Mouse (Mus musculus): ENCODE measurements around the gene Ttc29. TPM values are rescaled to one million over a fixed set of nuclear protein-coding genes. Genes with fewer than 3 reads are reported as not detected.

Gene Ttc29
- 0.43 TPM in 1 of 2 replicates, not detected in the other for polyA plus RNA-seq (2014; fragmentation: Nextera tagmentation; extraction: Ambion mirVana)

- ATAC-seq (replicated peaks; ENCODE audit: low FRiP score) = peak; percentile 100
- peak within 1 kb of the TSS; percentile 31; the same call in 1 of the 2 replicates for H3K4me2 ChIP-seq (ENCODE audit: low read depth, low read length, severe bottlenecking)
- WGBS = under 1% methylated on average over 11 of the region's 11 CpGs
- H3K4me1 ChIP-seq (replicated peaks; ENCODE audit: control insufficient read depth, insufficient read depth, low read length) = 0 out of 2 replicates have a peak, but pooled peaks cover 2% of the 10 kb centered on the region
- no peak within 1 kb of the TSS for H3K9ac ChIP-seq (ENCODE audit: low read length)
- no peak within 1 kb of the TSS for H3K27ac ChIP-seq (ENCODE audit: low read depth, low read length)
- no peaks in the 10 kb centered on the region for H3K27me3 ChIP-seq (ENCODE audit: control insufficient read depth, insufficient read depth, low read length)
- peak; percentile 90 for DNase-seq (ENCODE audit: low spot score)
- H3K36me3 ChIP-seq (ENCODE audit: control insufficient read depth, insufficient read depth, low read length) = no peaks in the 10 kb centered on the region
- H3K9me3 ChIP-seq (ENCODE audit: control insufficient read depth, low read length) = no peaks in the 10 kb centered on the region
- no peak within 1 kb of the TSS for H3K4me3 ChIP-seq (ENCODE audit: low read depth, low read length)
Observed at GRCm38 (mm10) chr8:78213074-78213473, at the start of gene Ttc29. Ttc29 (plus strand) TSS chr8:78213297.

- Histone ChIP-seq H3K4me1 (replicated peaks; ENCODE audit: control insufficient read depth, insufficient read depth, low read length) (no peaks in the 10 kb centered on the region), H3K36me3 (ENCODE audit: control insufficient read depth, insufficient read depth, low read length) (no peaks in the 10 kb centered on the region), H3K4me3 (ENCODE audit: low read depth, low read length) (no peak overlapping the region), H3K9me3 (ENCODE audit: control insufficient read depth, low read length) (no peaks in the 10 kb centered on the region; the same call in 1 of the 2 replicates), H3K27ac (ENCODE audit: low read depth, low read length) (no peak overlapping the region), H3K27me3 (ENCODE audit: control insufficient read depth, insufficient read depth, low read length) (no peaks in the 10 kb centered on the region), H3K9ac (ENCODE audit: low read length) (no peak overlapping the region), H3K4me2 (ENCODE audit: low read depth, low read length, severe bottlenecking) (no peak overlapping the region)
- WGBS = 77% methylated on average over 1 of the region's 1 CpGs
- ATAC-seq (replicated peaks; ENCODE audit: low FRiP score) (no peak), DNase-seq (ENCODE audit: low spot score) (no peak)
Observed at GRCm38 (mm10) chr8:78171351-78171750, 41.7 kb upstream of the Ttc29 start.

DNA sequence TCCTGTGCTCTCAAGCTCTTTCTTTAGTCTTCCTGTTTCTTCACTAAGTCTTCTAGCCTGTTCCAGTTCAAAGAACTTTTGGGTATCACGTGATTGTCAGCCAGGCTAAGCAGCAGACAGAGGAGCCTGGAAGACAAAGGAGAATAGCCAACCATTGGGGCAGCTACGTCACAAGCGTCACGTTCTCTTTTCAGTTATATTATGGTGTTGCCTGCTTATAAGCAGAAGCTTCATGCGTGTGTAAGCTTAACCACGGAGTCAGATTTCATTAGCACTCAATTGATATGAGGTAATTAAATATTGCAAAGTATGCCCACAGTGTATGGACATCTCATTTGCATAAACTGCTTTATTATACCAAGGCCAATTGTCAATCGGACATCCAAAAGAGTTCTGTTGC lies 30.4 kb upstream of the Ttc29 start:
- ATAC-seq (replicated peaks; ENCODE audit: low FRiP score) (no peak), DNase-seq (ENCODE audit: low spot score) (no peak)
- H3K9me3 ChIP-seq (ENCODE audit: control insufficient read depth, low read length) = no peaks in the 10 kb centered on the region
- H3K27me3 ChIP-seq (ENCODE audit: control insufficient read depth, insufficient read depth, low read length) = no peaks in the 10 kb centered on the region
- no peaks in the 10 kb centered on the region for H3K4me1 ChIP-seq (replicated peaks; ENCODE audit: control insufficient read depth, insufficient read depth, low read length)
- H3K9ac ChIP-seq (ENCODE audit: low read length) = no peak overlapping the region
- 74% methylated on average over 7 of the region's 7 CpGs for WGBS
- H3K4me2 ChIP-seq (ENCODE audit: low read depth, low read length, severe bottlenecking) = no peak overlapping the region
- H3K27ac ChIP-seq (ENCODE audit: low read depth, low read length) = no peak overlapping the region
- H3K4me3 ChIP-seq (ENCODE audit: low read depth, low read length) = no peak overlapping the region
- H3K36me3 ChIP-seq (ENCODE audit: control insufficient read depth, insufficient read depth, low read length) = no peaks in the 10 kb centered on the region

- ATAC-seq (replicated peaks; ENCODE audit: low FRiP score) = no peak
- H3K4me3 ChIP-seq (ENCODE audit: low read depth, low read length) = no peak overlapping the region
Observed at GRCm38 (mm10) chr8:78183414-78183813, 29.7 kb upstream of the Ttc29 start.

GRCm38 (mm10) chr8:78187087-78187486 lies 26.0 kb upstream of the Ttc29 start:
- no peaks in the 10 kb centered on the region for H3K27me3 ChIP-seq (ENCODE audit: control insufficient read depth, insufficient read depth, low read length)
- no peak for DNase-seq (ENCODE audit: low spot score)
- no peaks in the 10 kb centered on the region for H3K36me3 ChIP-seq (ENCODE audit: control insufficient read depth, insufficient read depth, low read length)
- 0 out of 2 replicates have a peak, but pooled peaks cover 2% of the 10 kb centered on the region for H3K4me1 ChIP-seq (replicated peaks; ENCODE audit: control insufficient read depth, insufficient read depth, low read length)
- H3K27ac ChIP-seq (ENCODE audit: low read depth, low read length) = no peak overlapping the region
- no peak for ATAC-seq (replicated peaks; ENCODE audit: low FRiP score)
- H3K9me3 ChIP-seq (ENCODE audit: control insufficient read depth, low read length) = no peaks in the 10 kb centered on the region
- no peak overlapping the region for H3K9ac ChIP-seq (ENCODE audit: low read length)
- no peak overlapping the region for H3K4me2 ChIP-seq (ENCODE audit: low read depth, low read length, severe bottlenecking)
- no peak overlapping the region for H3K4me3 ChIP-seq (ENCODE audit: low read depth, low read length)

More at GRCm38 (mm10) chr8:78183414-78183813, 29.7 kb upstream of the Ttc29 start:
- H3K27me3 ChIP-seq (ENCODE audit: control insufficient read depth, insufficient read depth, low read length) = no peaks in the 10 kb centered on the region
- no peak overlapping the region for H3K27ac ChIP-seq (ENCODE audit: low read depth, low read length)
- no peak overlapping the region for H3K9ac ChIP-seq (ENCODE audit: low read length)
- no peak for DNase-seq (ENCODE audit: low spot score)
- H3K4me2 ChIP-seq (ENCODE audit: low read depth, low read length, severe bottlenecking) = no peak overlapping the region
- no peaks in the 10 kb centered on the region for H3K9me3 ChIP-seq (ENCODE audit: control insufficient read depth, low read length)
- no peaks in the 10 kb centered on the region for H3K4me1 ChIP-seq (replicated peaks; ENCODE audit: control insufficient read depth, insufficient read depth, low read length)
- no peaks in the 10 kb centered on the region for H3K36me3 ChIP-seq (ENCODE audit: control insufficient read depth, insufficient read depth, low read length)
- 92% methylated on average over 6 of the region's 6 CpGs for WGBS

GRCm38 (mm10) chr8:78204229-78204628 lies 8.9 kb upstream of the Ttc29 start:
- no peaks in the 10 kb centered on the region for H3K9me3 ChIP-seq (ENCODE audit: control insufficient read depth, low read length)
- no peak overlapping the region for H3K4me2 ChIP-seq (ENCODE audit: low read depth, low read length, severe bottlenecking)
- ATAC-seq (replicated peaks; ENCODE audit: low FRiP score) (no peak), DNase-seq (ENCODE audit: low spot score) (no peak)
- no peak overlapping the region for H3K9ac ChIP-seq (ENCODE audit: low read length)
- no peaks in the 10 kb centered on the region for H3K36me3 ChIP-seq (ENCODE audit: control insufficient read depth, insufficient read depth, low read length)
- no peak overlapping the region for H3K4me3 ChIP-seq (ENCODE audit: low read depth, low read length)
- H3K4me1 ChIP-seq (replicated peaks; ENCODE audit: control insufficient read depth, insufficient read depth, low read length) = no peaks in the 10 kb centered on the region
- no peak overlapping the region for H3K27ac ChIP-seq (ENCODE audit: low read depth, low read length)
- WGBS = 29% methylated on average over 5 of the region's 5 CpGs
- no peaks in the 10 kb centered on the region for H3K27me3 ChIP-seq (ENCODE audit: control insufficient read depth, insufficient read depth, low read length)

DNA sequence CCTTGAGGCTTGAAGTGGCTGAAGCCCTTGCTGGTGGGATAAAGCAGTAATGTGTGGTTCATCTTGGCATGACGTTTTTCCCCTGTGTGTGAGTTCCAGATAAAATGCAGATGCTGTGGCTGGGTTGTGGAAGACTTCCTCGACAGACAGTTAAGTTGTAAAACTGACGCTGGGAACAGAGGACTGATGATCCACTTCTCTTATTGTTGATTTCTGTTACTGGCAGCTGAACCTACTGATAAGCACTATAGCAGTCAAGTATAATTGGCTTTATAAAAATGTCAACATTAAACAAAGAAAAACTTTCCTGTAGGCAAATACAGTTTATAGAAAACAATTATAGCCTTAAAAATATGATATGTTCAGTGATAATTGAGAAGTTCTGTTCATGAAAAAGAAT lies 2.7 kb upstream of the Ttc29 start:
- DNase-seq (ENCODE audit: low spot score) (no peak), ATAC-seq (replicated peaks; ENCODE audit: low FRiP score) (no peak)
- no peaks in the 10 kb centered on the region for H3K36me3 ChIP-seq (ENCODE audit: control insufficient read depth, insufficient read depth, low read length)
- no peak overlapping the region for H3K4me3 ChIP-seq (ENCODE audit: low read depth, low read length)
- H3K9me3 ChIP-seq (ENCODE audit: control insufficient read depth, low read length) = no peaks in the 10 kb centered on the region
- 0 out of 2 replicates have a peak, but pooled peaks cover 2% of the 10 kb centered on the region for H3K4me1 ChIP-seq (replicated peaks; ENCODE audit: control insufficient read depth, insufficient read depth, low read length)
- WGBS = 82% methylated on average over 3 of the region's 3 CpGs
- H3K27ac ChIP-seq (ENCODE audit: low read depth, low read length) = no peak overlapping the region
- no peak overlapping the region for H3K4me2 ChIP-seq (ENCODE audit: low read depth, low read length, severe bottlenecking)
- no peaks in the 10 kb centered on the region for H3K27me3 ChIP-seq (ENCODE audit: control insufficient read depth, insufficient read depth, low read length)
- no peak overlapping the region for H3K9ac ChIP-seq (ENCODE audit: low read length)

DNA sequence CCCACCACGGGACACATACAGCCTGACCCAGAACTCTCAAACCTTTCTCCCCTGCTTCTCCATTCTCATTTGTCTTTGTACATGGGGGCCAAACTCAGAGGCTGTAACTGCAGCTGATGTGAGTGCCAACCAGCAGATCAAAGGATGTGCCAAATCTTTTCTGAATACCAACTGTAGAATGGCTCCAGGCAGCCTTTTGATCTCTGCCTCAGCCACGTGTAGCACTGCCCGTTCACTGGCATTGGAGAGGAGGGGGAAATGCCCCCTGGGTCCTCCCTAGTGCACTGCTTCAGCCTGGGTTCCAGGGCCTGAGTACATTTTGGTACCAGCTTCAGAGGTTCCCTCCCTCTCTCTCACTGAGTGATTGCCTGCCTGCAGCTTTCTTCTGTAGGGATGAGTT lies 1.5 kb downstream of the Ttc29 start:
- H3K27me3 ChIP-seq (ENCODE audit: control insufficient read depth, insufficient read depth, low read length) = no peaks in the 10 kb centered on the region
- H3K9me3 ChIP-seq (ENCODE audit: control insufficient read depth, low read length) = no peaks in the 10 kb centered on the region
- DNase-seq (ENCODE audit: low spot score) (no peak), ATAC-seq (replicated peaks; ENCODE audit: low FRiP score) (no peak)
- WGBS = 37% methylated on average over 3 of the region's 3 CpGs
- 0 out of 2 replicates have a peak, but pooled peaks cover 2% of the 10 kb centered on the region for H3K4me1 ChIP-seq (replicated peaks; ENCODE audit: control insufficient read depth, insufficient read depth, low read length)
- H3K27ac ChIP-seq (ENCODE audit: low read depth, low read length) = no peak overlapping the region
- no peak overlapping the region for H3K9ac ChIP-seq (ENCODE audit: low read length)
- no peak overlapping the region for H3K4me3 ChIP-seq (ENCODE audit: low read depth, low read length)
- H3K4me2 ChIP-seq (ENCODE audit: low read depth, low read length, severe bottlenecking) = no peak overlapping the region
- no peaks in the 10 kb centered on the region for H3K36me3 ChIP-seq (ENCODE audit: control insufficient read depth, insufficient read depth, low read length)

DNA sequence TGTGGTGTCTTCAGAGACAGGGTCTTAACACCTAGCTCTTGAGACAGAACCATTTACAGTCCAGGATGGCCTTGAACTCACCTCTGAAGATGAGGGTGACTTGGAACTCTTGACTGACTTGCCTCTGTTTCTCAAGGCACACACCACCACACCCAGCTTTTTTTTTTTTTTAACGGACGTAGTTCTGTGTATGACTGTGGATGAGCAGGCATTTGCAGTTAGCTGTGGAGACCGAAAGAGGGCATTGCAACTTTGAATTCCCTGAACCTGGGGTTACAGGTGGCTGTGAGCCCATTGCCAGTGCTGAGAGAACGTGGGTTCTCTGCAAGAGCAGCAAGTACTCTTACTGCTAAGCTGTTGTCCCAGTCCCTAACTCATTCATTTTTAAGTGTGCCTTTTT lies 13.0 kb downstream of the Ttc29 start:
- Histone ChIP-seq H3K27me3 (ENCODE audit: control insufficient read depth, insufficient read depth, low read length) (no peaks in the 10 kb centered on the region), H3K36me3 (ENCODE audit: control insufficient read depth, insufficient read depth, low read length) (no peaks in the 10 kb centered on the region), H3K9me3 (ENCODE audit: control insufficient read depth, low read length) (no peaks in the 10 kb centered on the region), H3K9ac (ENCODE audit: low read length) (no peak overlapping the region), H3K4me2 (ENCODE audit: low read depth, low read length, severe bottlenecking) (no peak overlapping the region), H3K27ac (ENCODE audit: low read depth, low read length) (no peak overlapping the region), H3K4me1 (replicated peaks; ENCODE audit: control insufficient read depth, insufficient read depth, low read length) (no peaks in the 10 kb centered on the region), H3K4me3 (ENCODE audit: low read depth, low read length) (no peak overlapping the region)
- DNase-seq (ENCODE audit: low spot score) (no peak), ATAC-seq (replicated peaks; ENCODE audit: low FRiP score) (no peak)
- WGBS = 81% methylated on average over 4 of the region's 4 CpGs
